Mouse (Mus musculus) cortical plate, adult 2 months (tissue): ENCODE measurements around the gene Myl4. TPM values are rescaled to one million over a fixed set of nuclear protein-coding genes. Genes with fewer than 3 reads are reported as not detected.
A peak's percentile ranks its signal among the peaks of the same experiment; 100 is the strongest.

Experiments
- H3K27ac ChIP-seq: fragments of 200-500 bp; 2 replicates; pipeline ENCODE4 v1.5.1; 2012; ENCODE audit warnings: low read length, control low read depth, inconsistent platforms; ENCODE audit not compliant: insufficient read depth
- H3K4me1 ChIP-seq: fragments of 200-500 bp; 2 replicates; pipeline ENCODE4 v1.6.1; 2011; ENCODE audit warnings: low read length; ENCODE audit not compliant: control insufficient read depth, insufficient read depth
- H3K4me3 ChIP-seq: fragments of 200-500 bp; 2 replicates; pipeline ENCODE4 v1.5.1; 2011; ENCODE audit warnings: mild to moderate bottlenecking, low read length, control low read depth; ENCODE audit not compliant: insufficient read depth
- CTCF ChIP-seq: fragments of 200-500 bp; IDR thresholded peaks from 2 replicates; pipeline ENCODE4 v1.5.1; 2011; ENCODE audit warnings: mild to moderate bottlenecking, control low read depth, low read length; ENCODE audit not compliant: insufficient read depth; ENCODE audit errors: extremely low read depth
- POLR2A ChIP-seq: fragments of 200-500 bp; IDR thresholded peaks from 2 replicates; pipeline ENCODE4 v1.6.1; 2011; ENCODE audit warnings: mild to moderate bottlenecking, low read length, control low read depth; ENCODE audit not compliant: insufficient read depth; ENCODE audit errors: extremely low read depth
- polyA plus RNA-seq: library from polyadenylated mRNA; depleted of rRNA; stranded (reverse); fragments of >200 nt; gene quantifications from 2 replicates; pipeline ENCODE4 v1.2.3, GENCODE M21; 2012

Myl4 gene
- polyA plus RNA-seq, 1 experiment = 74.0 TPM

GRCm38 (mm10) chr11:104580091-104580490 lies 29.6 kb downstream of the Myl4 start:
- TF ChIP-seq CTCF = no peak
- no peak for TF ChIP-seq POLR2A
- 0 out of 2 replicates have a peak, but pooled peaks cover 2% of the 10 kb centered on the region for H3K4me1 ChIP-seq
- no peak overlapping the region for H3K27ac ChIP-seq
- no peak overlapping the region for H3K4me3 ChIP-seq

DNA sequence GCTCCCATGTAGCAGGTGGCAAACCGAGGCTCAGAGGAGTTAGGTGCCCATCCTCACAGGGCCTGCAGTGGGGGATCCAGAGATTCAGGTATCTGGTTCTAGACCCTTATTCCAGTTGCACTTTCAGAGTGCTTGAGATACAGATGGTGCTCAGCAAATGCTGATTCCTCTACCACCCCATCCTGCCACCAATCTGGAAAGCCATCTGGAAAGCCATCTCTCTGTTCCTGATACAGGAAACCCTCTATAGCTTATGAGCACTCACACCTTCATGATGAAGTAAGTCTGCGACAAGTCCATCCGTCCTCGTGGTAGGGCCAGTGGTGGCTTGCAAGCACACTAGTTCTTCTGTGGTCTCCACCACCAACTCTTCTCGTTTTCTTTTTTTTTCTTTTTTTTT lies 30.1 kb downstream of the Myl4 start:
- TF ChIP-seq POLR2A (no peak), CTCF (no peak)
- H3K4me3 ChIP-seq = no peak overlapping the region
- 0 out of 2 replicates have a peak, but pooled peaks cover 2% of the 10 kb centered on the region for H3K4me1 ChIP-seq
- no peak overlapping the region for H3K27ac ChIP-seq

DNA sequence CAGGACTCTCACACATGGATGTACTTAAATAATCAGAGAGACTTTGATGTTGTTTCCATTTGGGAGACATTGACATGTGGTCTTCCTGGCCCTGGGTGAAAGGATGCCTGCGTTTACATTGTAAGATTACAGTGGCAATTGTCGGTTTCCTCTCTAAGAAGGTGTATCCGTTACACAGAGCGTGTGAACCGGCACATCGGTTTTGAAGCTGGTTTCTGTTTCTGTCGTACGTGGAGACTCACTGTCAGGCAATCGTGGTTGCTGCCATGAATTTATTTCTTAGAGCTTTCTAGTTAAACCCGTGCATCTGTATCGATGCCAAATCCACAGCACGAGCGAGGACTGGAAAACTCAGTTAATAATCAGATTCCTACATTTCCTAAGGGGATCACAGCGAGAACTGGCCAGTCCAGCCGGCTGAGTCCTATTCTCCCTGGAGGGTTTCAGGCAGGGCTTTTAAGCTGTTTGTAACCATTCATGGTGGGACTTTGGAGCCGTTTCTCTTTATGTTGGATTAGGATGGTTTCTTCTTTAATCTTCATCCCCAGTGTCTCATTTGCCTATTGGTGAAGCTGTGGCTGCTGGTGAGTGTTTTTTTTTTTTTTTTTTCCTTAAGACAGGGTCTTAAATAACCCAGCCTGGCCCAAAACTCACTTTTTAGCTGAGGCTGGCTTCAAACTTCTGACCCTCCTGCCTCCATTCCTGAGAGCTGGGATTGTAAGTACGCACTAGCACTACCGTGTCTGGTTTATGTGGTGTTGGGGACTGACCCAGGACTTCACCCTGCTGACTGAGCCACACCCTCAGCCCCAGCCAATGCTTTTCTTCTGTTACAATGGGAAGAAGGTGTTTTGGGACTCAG lies 31.2 kb downstream of the Myl4 start:
- H3K27ac ChIP-seq = no peak overlapping the region
- no peak overlapping the region for H3K4me3 ChIP-seq
- no peak for TF ChIP-seq CTCF
- TF ChIP-seq POLR2A = no peak
- 0 out of 2 replicates have a peak, but pooled peaks cover 2% of the 10 kb centered on the region for H3K4me1 ChIP-seq

GRCm38 (mm10) chr11:104582308-104582606 lies 31.8 kb downstream of the Myl4 start:
- TF ChIP-seq POLR2A = no peak
- 0 out of 2 replicates have a peak, but pooled peaks cover 2% of the 10 kb centered on the region for H3K4me1 ChIP-seq
- H3K4me3 ChIP-seq = no peak overlapping the region
- H3K27ac ChIP-seq = no peak overlapping the region

GRCm38 (mm10) chr11:104582630-104583364 lies 32.3 kb downstream of the Myl4 start:
- H3K4me1 ChIP-seq = 0 out of 2 replicates have a peak, but pooled peaks cover 2% of the 10 kb centered on the region
- TF ChIP-seq POLR2A = no peak
- no peak for TF ChIP-seq CTCF
- H3K4me3 ChIP-seq = no peak overlapping the region
- no peak overlapping the region for H3K27ac ChIP-seq

DNA sequence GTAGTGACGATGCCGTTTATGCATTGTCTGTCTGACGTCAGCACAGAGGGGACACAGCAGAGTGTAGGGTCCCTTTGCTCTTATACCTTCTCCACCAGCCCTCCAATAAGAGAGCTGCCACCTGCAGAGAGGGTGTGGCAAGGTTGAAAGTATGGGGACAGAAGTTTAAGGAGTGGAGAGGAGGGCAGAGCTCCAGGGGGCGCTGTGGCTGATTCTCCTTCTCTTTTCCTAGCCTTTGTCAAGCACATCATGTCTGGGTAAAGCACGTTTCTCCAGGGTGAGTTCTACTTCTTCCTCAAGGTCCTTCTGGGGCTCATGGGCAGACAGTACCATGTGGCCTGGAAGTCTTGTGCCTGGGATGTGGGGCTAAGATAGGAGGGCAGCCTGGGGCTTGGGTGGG lies 35.0 kb downstream of the Myl4 start:
- Histone ChIP-seq H3K27ac (no peak overlapping the region), H3K4me1 (no peaks in the 10 kb centered on the region), H3K4me3 (no peak overlapping the region)
- no peak for TF ChIP-seq POLR2A
- TF ChIP-seq CTCF = no peak

DNA sequence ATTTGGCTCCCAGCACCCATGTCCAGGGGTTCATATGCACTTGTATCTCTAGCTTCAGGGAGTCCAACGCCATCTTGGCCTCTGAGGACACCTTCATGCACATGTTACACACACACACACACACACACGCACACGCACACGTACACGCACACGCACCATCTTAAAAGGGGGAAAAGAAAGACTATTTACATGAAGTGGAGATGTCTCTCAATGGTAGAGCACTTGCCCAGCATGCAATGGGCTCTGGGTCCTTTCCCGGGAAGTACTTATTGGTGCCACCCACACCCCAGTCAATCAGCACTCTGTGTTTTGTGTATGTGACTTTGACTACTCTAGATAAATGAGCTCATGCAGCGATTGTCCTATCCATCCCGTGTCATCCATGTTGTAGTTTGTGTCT lies 37.4 kb downstream of the Myl4 start:
- Histone ChIP-seq H3K4me1 (no peaks in the 10 kb centered on the region), H3K27ac (no peak overlapping the region), H3K4me3 (no peak overlapping the region)
- TF ChIP-seq POLR2A = no peak
- no peak for TF ChIP-seq CTCF

GRCm38 (mm10) chr11:104588513-104588912 lies 38.0 kb downstream of the Myl4 start:
- Histone ChIP-seq H3K4me3 (no peak overlapping the region), H3K4me1 (no peaks in the 10 kb centered on the region), H3K27ac (no peak overlapping the region)
- TF ChIP-seq POLR2A (no peak), CTCF (no peak)

GRCm38 (mm10) chr11:104589570-104589969 lies 39.1 kb downstream of the Myl4 start:
- H3K4me3 ChIP-seq = no peak overlapping the region
- no peak overlapping the region for H3K27ac ChIP-seq
- no peaks in the 10 kb centered on the region for H3K4me1 ChIP-seq
- no peak for TF ChIP-seq CTCF
- TF ChIP-seq POLR2A = no peak

DNA sequence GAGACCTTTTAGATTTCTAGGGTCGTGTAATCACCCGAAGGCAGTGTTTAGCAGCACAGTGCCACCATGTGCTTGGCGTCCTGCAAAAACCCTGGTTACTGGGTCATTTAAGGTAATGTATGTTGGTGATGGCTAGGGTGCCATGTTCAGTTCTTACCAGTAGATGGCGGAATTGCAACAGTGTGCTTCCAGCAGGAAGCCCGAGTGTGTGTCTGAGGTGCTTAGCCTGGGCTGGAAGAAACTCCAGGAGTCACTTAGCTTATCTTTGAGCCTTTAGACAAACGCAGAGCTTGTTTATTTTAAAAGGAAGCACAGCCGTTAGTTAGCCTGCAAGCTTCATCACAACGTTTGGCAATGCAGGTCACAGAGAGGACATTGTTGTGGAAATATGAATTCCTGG lies 39.7 kb downstream of the Myl4 start:
- Histone ChIP-seq H3K4me3 (no peak overlapping the region), H3K4me1 (no peaks in the 10 kb centered on the region), H3K27ac (no peak overlapping the region)
- TF ChIP-seq CTCF (peak; percentile 94), POLR2A (no peak)
